Mouse (Mus musculus): Measurements from ENCODE around the gene Galnt14. TPM values are rescaled to one million over a fixed set of nuclear protein-coding genes. Genes with fewer than 3 reads are reported as not detected.

Galnt14 gene
- polyA plus RNA-seq, 1 experiment: not detected

GRCm38 (mm10) chr17:73548783-73549566 is 161.3 kb downstream of the Galnt14 start:
- no peaks in the 10 kb centered on the region; the same call in 1 of the 2 replicates for H3K4me1 ChIP-seq (ENCODE audit: control insufficient read depth, insufficient read depth, low read length)
- 79% methylated on average over 12 of the region's 12 CpGs for WGBS
- H3K27ac ChIP-seq (ENCODE audit: control insufficient read depth, insufficient read depth, low read depth, low read length, poor library complexity): no peak overlapping the region
- TF ChIP-seq POLR2A (IDR thresholded peaks at IDR 0.05; ENCODE audit: borderline replicate concordance, control insufficient read depth, low read depth, low read length) (no peak), CTCF (IDR thresholded peaks at IDR 0.05; ENCODE audit: control insufficient read depth, insufficient read depth, low read length) (no peak)
- no peak overlapping the region for H3K4me3 ChIP-seq (replicated peaks; ENCODE audit: control insufficient read depth, low read depth, low read length)

- TF ChIP-seq CTCF (IDR thresholded peaks at IDR 0.05; ENCODE audit: control insufficient read depth, insufficient read depth, low read length) (no peak), POLR2A (IDR thresholded peaks at IDR 0.05; ENCODE audit: borderline replicate concordance, control insufficient read depth, low read depth, low read length) (no peak)
Observed at GRCm38 (mm10) chr17:73548119-73548518, 162.1 kb downstream of the Galnt14 start.

GRCm38 (mm10) chr17:73547483-73547882 is 162.8 kb downstream of the Galnt14 start:
- Histone ChIP-seq H3K4me1 (ENCODE audit: control insufficient read depth, insufficient read depth, low read length) (no peaks in the 10 kb centered on the region; the same call in 1 of the 2 replicates), H3K4me3 (replicated peaks; ENCODE audit: control insufficient read depth, low read depth, low read length) (no peak overlapping the region), H3K27ac (ENCODE audit: control insufficient read depth, insufficient read depth, low read depth, low read length, poor library complexity) (no peak overlapping the region)
- 35% methylated on average over 2 of the region's 2 CpGs for WGBS
- TF ChIP-seq POLR2A (IDR thresholded peaks at IDR 0.05; ENCODE audit: borderline replicate concordance, control insufficient read depth, low read depth, low read length) (no peak), CTCF (IDR thresholded peaks at IDR 0.05; ENCODE audit: control insufficient read depth, insufficient read depth, low read length) (no peak)

More at GRCm38 (mm10) chr17:73548119-73548518, 162.1 kb downstream of the Galnt14 start:
- Histone ChIP-seq H3K4me1 (ENCODE audit: control insufficient read depth, insufficient read depth, low read length) (no peaks in the 10 kb centered on the region; the same call in 1 of the 2 replicates), H3K4me3 (replicated peaks; ENCODE audit: control insufficient read depth, low read depth, low read length) (no peak overlapping the region), H3K27ac (ENCODE audit: control insufficient read depth, insufficient read depth, low read depth, low read length, poor library complexity) (no peak overlapping the region)
- 85% methylated on average over 7 of the region's 7 CpGs for WGBS

- Histone ChIP-seq H3K4me1 (ENCODE audit: control insufficient read depth, insufficient read depth, low read length) (peaks cover 2% of the 10 kb centered on the region), H3K27ac (ENCODE audit: control insufficient read depth, insufficient read depth, low read depth, low read length, poor library complexity) (no peak overlapping the region), H3K4me3 (replicated peaks; ENCODE audit: control insufficient read depth, low read depth, low read length) (no peak overlapping the region)
- WGBS: 84% methylated on average over 9 of the region's 9 CpGs
- no peak for TF ChIP-seq CTCF (IDR thresholded peaks at IDR 0.05; ENCODE audit: control insufficient read depth, insufficient read depth, low read length)
- TF ChIP-seq POLR2A (IDR thresholded peaks at IDR 0.05; ENCODE audit: borderline replicate concordance, control insufficient read depth, low read depth, low read length): no peak
Observed at GRCm38 (mm10) chr17:73541911-73542310, 168.3 kb downstream of the Galnt14 start.

GRCm38 (mm10) chr17:73541233-73541570 is 169.1 kb downstream of the Galnt14 start:
- Histone ChIP-seq H3K4me3 (replicated peaks; ENCODE audit: control insufficient read depth, low read depth, low read length) (no peak overlapping the region), H3K27ac (ENCODE audit: control insufficient read depth, insufficient read depth, low read depth, low read length, poor library complexity) (no peak overlapping the region), H3K4me1 (ENCODE audit: control insufficient read depth, insufficient read depth, low read length) (peaks cover 2% of the 10 kb centered on the region)
- TF ChIP-seq CTCF (IDR thresholded peaks at IDR 0.05; ENCODE audit: control insufficient read depth, insufficient read depth, low read length): no peak
- TF ChIP-seq POLR2A (IDR thresholded peaks at IDR 0.05; ENCODE audit: borderline replicate concordance, control insufficient read depth, low read depth, low read length): no peak
- 18% methylated on average over 1 of the region's 1 CpGs for WGBS

- H3K4me1 ChIP-seq (ENCODE audit: control insufficient read depth, insufficient read depth, low read length): peaks cover 2% of the 10 kb centered on the region
- H3K4me3 ChIP-seq (replicated peaks; ENCODE audit: control insufficient read depth, low read depth, low read length): no peak overlapping the region
- WGBS: 40% methylated on average over 14 of the region's 14 CpGs
- no peak for TF ChIP-seq CTCF (IDR thresholded peaks at IDR 0.05; ENCODE audit: control insufficient read depth, insufficient read depth, low read length)
- TF ChIP-seq POLR2A (IDR thresholded peaks at IDR 0.05; ENCODE audit: borderline replicate concordance, control insufficient read depth, low read depth, low read length): no peak
- H3K27ac ChIP-seq (ENCODE audit: control insufficient read depth, insufficient read depth, low read depth, low read length, poor library complexity): no peak overlapping the region
Observed at GRCm38 (mm10) chr17:73540409-73541232, 169.6 kb downstream of the Galnt14 start.

GRCm38 (mm10) chr17:73531896-73532295 is 178.4 kb downstream of the Galnt14 start:
- H3K4me3 ChIP-seq (replicated peaks; ENCODE audit: control insufficient read depth, low read depth, low read length): no peak overlapping the region
- no peak overlapping the region; the same call in 1 of the 2 replicates for H3K27ac ChIP-seq (ENCODE audit: control insufficient read depth, insufficient read depth, low read depth, low read length, poor library complexity)
- H3K4me1 ChIP-seq (ENCODE audit: control insufficient read depth, insufficient read depth, low read length): peaks cover 2% of the 10 kb centered on the region
- TF ChIP-seq POLR2A (IDR thresholded peaks at IDR 0.05; ENCODE audit: borderline replicate concordance, control insufficient read depth, low read depth, low read length): no peak
- WGBS: 7% methylated on average over 2 of the region's 2 CpGs

- 85% methylated on average over 7 of the region's 7 CpGs for whole genome bisulfite sequencing
- Histone ChIP-seq H3K27ac (ENCODE audit: control insufficient read depth, insufficient read depth, low read depth, low read length, poor library complexity) (no peak overlapping the region), H3K4me3 (replicated peaks; ENCODE audit: control insufficient read depth, low read depth, low read length) (no peak overlapping the region), H3K4me1 (ENCODE audit: control insufficient read depth, insufficient read depth, low read length) (no peaks in the 10 kb centered on the region)
- TF ChIP-seq POLR2A (IDR thresholded peaks at IDR 0.05; ENCODE audit: borderline replicate concordance, control insufficient read depth, low read depth, low read length) (no peak), CTCF (IDR thresholded peaks at IDR 0.05; ENCODE audit: control insufficient read depth, insufficient read depth, low read length) (no peak)
Observed at GRCm38 (mm10) chr17:73522169-73522568, 188.1 kb downstream of the Galnt14 start.
